ENCODE assay signal across 8 mouse cellular contexts in genomic region chr15:77257437-77258229, GRCm38 (mm10). TPM values are rescaled to one million over a fixed set of nuclear protein-coding genes. Genes with fewer than 3 reads are reported as not detected.
DNase-seq lines count a peak whose midpoint lies in the region; ATAC-seq lines count a peak whose summit lies in the region.

No protein-coding gene starts in this region.

- 27% methylated on average over 6 of the region's 6 CpGs for WGBS in liver, embryonic 12.5 days (ENCODE audit: insufficient replicate concordance)
- 22% methylated on average over 6 of the region's 6 CpGs for WGBS in stomach, embryonic 15.5 days

- no peak overlapping the region for H3K9ac ChIP-seq in liver, embryonic 12.5 days
- H3K9ac ChIP-seq in stomach, embryonic 15.5 days = no peak overlapping the region

- no peak overlapping the region for H3K27ac ChIP-seq in liver, embryonic 12.5 days
- peak overlapping the region; percentile 65 for H3K27ac ChIP-seq in stomach, embryonic 15.5 days

- no peaks in the 10 kb centered on the region for H3K27me3 ChIP-seq in liver, embryonic 12.5 days (replicated peaks)
- no peaks in the 10 kb centered on the region for H3K27me3 ChIP-seq in stomach, embryonic 15.5 days (replicated peaks)

- no peaks in the 10 kb centered on the region for H3K9me3 ChIP-seq in liver, embryonic 12.5 days (replicated peaks)
- H3K9me3 ChIP-seq in stomach, embryonic 15.5 days = no peaks in the 10 kb centered on the region

- peaks cover 12% of the 10 kb centered on the region; the same call in 1 of the 2 replicates for H3K4me1 ChIP-seq in liver, embryonic 12.5 days
- H3K4me1 ChIP-seq in stomach, embryonic 15.5 days = peaks cover 17% of the 10 kb centered on the region

- no peaks in the 10 kb centered on the region for H3K36me3 ChIP-seq in liver, embryonic 12.5 days
- no peaks in the 10 kb centered on the region for H3K36me3 ChIP-seq in stomach, embryonic 15.5 days

- no peak overlapping the region for H3K4me2 ChIP-seq in liver, embryonic 12.5 days
- no peak overlapping the region for H3K4me2 ChIP-seq in stomach, embryonic 15.5 days

- DNase-seq in liver = peak; percentile 53
- DNase-seq in cerebellum, adult 18-20 months = peak; percentile 69 to 75
- peak; percentile 87 for DNase-seq in heart, postnatal 4 days
- peak; percentile 46 to 48 for DNase-seq in layer of hippocampus, adult 8-10 months (ENCODE audit: low spot score in 2 of 2)
- DNase-seq in lung, postnatal 36 days = peak; percentile 83

- H3K4me3 ChIP-seq in liver, embryonic 12.5 days = no peak overlapping the region
- no peak overlapping the region for H3K4me3 ChIP-seq in stomach, embryonic 15.5 days (replicated peaks)

- no peak for ATAC-seq in liver, embryonic 12.5 days
- peak; percentile 72 for ATAC-seq in frontal cortex, adult (ENCODE audit: low TSS enrichment)
- ATAC-seq in stomach, embryonic 15.5 days (ENCODE audit: insufficient read depth, low FRiP score, low read depth) = peak; percentile 39; the same call in 1 of the 2 replicates

RNA-seq across cellular contexts. Expression of gene Rbfox2, which starts 49.2 kb away (rescaled TPM):
- 13.0 and 13.1 TPM in 2 replicates for polyA plus RNA-seq in liver, embryonic 12.5 days (2016; fragmentation: Nextera tagmentation; extraction: Ambion mirVana)
- total RNA-seq in heart, postnatal 4 days (2021) = 100 to 1,000 TPM; 175 to 186 TPM
- 100 to 1,000 TPM; 200 to 279 (median 237) TPM for total RNA-seq in layer of hippocampus, adult 8-10 months (2022)
- polyA plus RNA-seq in stomach, embryonic 15.5 days (2015; fragmentation: Nextera tagmentation; extraction: Ambion mirVana) = 54.2 and 56.8 TPM in 2 replicates
